ENCODE assay signal across 11 mouse cellular contexts in genomic region chr11:88482236-88482635, GRCm38 (mm10).
A peak's percentile ranks its signal among the peaks of the same experiment; 100 is the strongest.
DNase-seq lines count a peak whose midpoint lies in the region; ATAC-seq lines count a peak whose summit lies in the region.
"Had no signal": no experiment of that assay in that cellular context is flagged by ENCODE, and none has a peak within 500 bp of the region (broad histone marks: within the 10 kb centered on the region; RNA-seq: fewer than 3 reads in every experiment).

No protein-coding gene starts in this region.

- no peak for ATAC-seq in heart, embryonic 15.5 days (replicated peaks; ENCODE audit: insufficient number of reproducible peaks, insufficient read depth, low FRiP score, low read depth)
- peak; percentile 39 for ATAC-seq in forebrain, embryonic 16.5 days
- peak; percentile 46; the same call in 1 of the 2 replicates for ATAC-seq in midbrain, embryonic 15.5 days (replicated peaks)
- ATAC-seq: Patski had no signal

- DNase-seq in heart, adult 11 months: no peak
- DNase-seq in embryonic facial prominence, embryonic 10.5 days (ENCODE audit: low spot score): no peak
- DNase-seq in urinary bladder, adult 18-20 months (ENCODE audit: low spot score in 2 of 2): no peak
- no peak for DNase-seq in spleen, adult 18-20 months
- no peak for DNase-seq in cerebellum, adult 18-20 months
- DNase-seq: adrenal gland, postnatal 25 days; heart, postnatal 10 days had no signal

- no peak overlapping the region for H3K4me3 ChIP-seq in heart, embryonic 15.5 days
- H3K4me3 ChIP-seq in embryonic facial prominence, embryonic 10.5 days: peak overlapping the region; percentile 9; the same call in 1 of the 2 replicates
- no peak overlapping the region for H3K4me3 ChIP-seq in forebrain, embryonic 16.5 days (replicated peaks; ENCODE audit: low read length)
- no peak overlapping the region for H3K4me3 ChIP-seq in midbrain, embryonic 15.5 days

- 0 out of 2 replicates have a peak overlapping the region, but pooled peaks have one; percentile 51 for H3K27ac ChIP-seq in heart, embryonic 15.5 days
- peak overlapping the region; percentile 84 for H3K27ac ChIP-seq in embryonic facial prominence, embryonic 10.5 days (replicated peaks)
- peak overlapping the region; percentile 88 for H3K27ac ChIP-seq in forebrain, embryonic 16.5 days (ENCODE audit: low read length)
- peak overlapping the region; percentile 85 for H3K27ac ChIP-seq in midbrain, embryonic 15.5 days

- no peak overlapping the region for H3K4me2 ChIP-seq in heart, embryonic 15.5 days
- peak overlapping the region; percentile 20 for H3K4me2 ChIP-seq in forebrain, embryonic 16.5 days (ENCODE audit: low read length)
- no peak overlapping the region for H3K4me2 ChIP-seq in midbrain, embryonic 15.5 days

- peaks cover 58% of the 10 kb centered on the region for H3K4me1 ChIP-seq in heart, embryonic 15.5 days (replicated peaks)
- peaks cover 81% of the 10 kb centered on the region for H3K4me1 ChIP-seq in embryonic facial prominence, embryonic 10.5 days
- H3K4me1 ChIP-seq in forebrain, embryonic 16.5 days (replicated peaks; ENCODE audit: control insufficient read depth, insufficient read depth, low read length): peaks cover 43% of the 10 kb centered on the region
- H3K4me1 ChIP-seq in midbrain, embryonic 15.5 days: peaks cover 65% of the 10 kb centered on the region

- no peak overlapping the region for H3K9ac ChIP-seq in heart, embryonic 15.5 days
- no peak overlapping the region for H3K9ac ChIP-seq in forebrain, embryonic 16.5 days (replicated peaks; ENCODE audit: low read depth, low read length)
- H3K9ac ChIP-seq in midbrain, embryonic 15.5 days: no peak overlapping the region

- 82% methylated on average over 6 of the region's 6 CpGs for WGBS in heart, embryonic 15.5 days
- 60% methylated on average over 6 of the region's 6 CpGs for WGBS in embryonic facial prominence, embryonic 10.5 days
- WGBS in forebrain, embryonic 16.5 days: 2% methylated on average over 6 of the region's 6 CpGs
- WGBS in midbrain, embryonic 15.5 days: 12% methylated on average over 6 of the region's 6 CpGs

- no peaks in the 10 kb centered on the region for H3K9me3 ChIP-seq in heart, embryonic 15.5 days (replicated peaks)
- H3K9me3 ChIP-seq in embryonic facial prominence, embryonic 10.5 days: no peaks in the 10 kb centered on the region
- H3K9me3 ChIP-seq in forebrain, embryonic 16.5 days (ENCODE audit: control insufficient read depth, low read length): no peaks in the 10 kb centered on the region
- no peaks in the 10 kb centered on the region for H3K9me3 ChIP-seq in midbrain, embryonic 15.5 days

- no peaks in the 10 kb centered on the region for H3K36me3 ChIP-seq in heart, embryonic 15.5 days
- H3K36me3 ChIP-seq in embryonic facial prominence, embryonic 10.5 days (replicated peaks): peaks cover 38% of the 10 kb centered on the region
- H3K36me3 ChIP-seq in forebrain, embryonic 16.5 days (ENCODE audit: control insufficient read depth, insufficient read depth): no peaks in the 10 kb centered on the region
- H3K36me3 ChIP-seq in midbrain, embryonic 15.5 days (replicated peaks): no peaks in the 10 kb centered on the region

- H3K27me3 ChIP-seq in heart, embryonic 15.5 days: no peaks in the 10 kb centered on the region
- no peaks in the 10 kb centered on the region for H3K27me3 ChIP-seq in embryonic facial prominence, embryonic 10.5 days (replicated peaks; ENCODE audit: low read depth, poor library complexity, severe bottlenecking)
- no peaks in the 10 kb centered on the region for H3K27me3 ChIP-seq in forebrain, embryonic 16.5 days (replicated peaks; ENCODE audit: control insufficient read depth, insufficient read depth, low read length)
- H3K27me3 ChIP-seq in midbrain, embryonic 15.5 days (replicated peaks): no peaks in the 10 kb centered on the region
- H3K27me3 ChIP-seq: Patski had no signal
